Mouse (Mus musculus): ENCODE measurements around the gene Cadps.

Cadps gene

GRCm38 (mm10) chr14:12730979-12731378, 91.9 kb downstream of the Cadps start:
- DNase-seq (ENCODE audit: low read depth, low spot score), result no peak

- no peak for DNase-seq (ENCODE audit: low read depth, low spot score)
Measured at GRCm38 (mm10) chr14:12722452-12723194, 100.3 kb downstream of the Cadps start.

GRCm38 (mm10) chr14:12718766-12719165, 104.1 kb downstream of the Cadps start:
- no peak for DNase-seq (ENCODE audit: low read depth, low spot score)

- no peak for DNase-seq (ENCODE audit: low read depth, low spot score)
Measured at GRCm38 (mm10) chr14:12715906-12716659, 106.8 kb downstream of the Cadps start.

GRCm38 (mm10) chr14:12707395-12707794, 115.5 kb downstream of the Cadps start:
- DNase-seq (ENCODE audit: low read depth, low spot score), result no peak

- DNase-seq (ENCODE audit: low read depth, low spot score), result no peak
Measured at GRCm38 (mm10) chr14:12704461-12704860, 118.4 kb downstream of the Cadps start.

- no peak for DNase-seq (ENCODE audit: low read depth, low spot score)
Measured at GRCm38 (mm10) chr14:12690201-12690600, 132.7 kb downstream of the Cadps start.

GRCm38 (mm10) chr14:12685015-12685414, 137.9 kb downstream of the Cadps start:
- DNase-seq (ENCODE audit: low read depth, low spot score), result no peak

- no peak for DNase-seq (ENCODE audit: low read depth, low spot score)
Measured at GRCm38 (mm10) chr14:12680819-12681638, 141.8 kb downstream of the Cadps start.

- DNase-seq (ENCODE audit: low read depth, low spot score), result no peak
Measured at GRCm38 (mm10) chr14:12661430-12661829, 161.4 kb downstream of the Cadps start.

- DNase-seq (ENCODE audit: low read depth, low spot score), result no peak
Measured at GRCm38 (mm10) chr14:12657351-12657750, 165.5 kb downstream of the Cadps start.

- no peak for DNase-seq (ENCODE audit: low read depth, low spot score)
Measured at GRCm38 (mm10) chr14:12642868-12643512, 179.9 kb downstream of the Cadps start.

GRCm38 (mm10) chr14:12638762-12639161, 184.1 kb downstream of the Cadps start:
- no peak for DNase-seq (ENCODE audit: low read depth, low spot score)

- no peak for DNase-seq (ENCODE audit: low read depth, low spot score)
Measured at GRCm38 (mm10) chr14:12637121-12637754, 185.6 kb downstream of the Cadps start.

GRCm38 (mm10) chr14:12624256-12625130, 198.4 kb downstream of the Cadps start:
- DNase-seq (ENCODE audit: low read depth, low spot score), result no peak

- DNase-seq (ENCODE audit: low read depth, low spot score), result no peak
Measured at GRCm38 (mm10) chr14:12607025-12607424, 215.9 kb downstream of the Cadps start.

GRCm38 (mm10) chr14:12606202-12606601, 216.7 kb downstream of the Cadps start:
- no peak for DNase-seq (ENCODE audit: low read depth, low spot score)

GRCm38 (mm10) chr14:12602080-12602479, 220.8 kb downstream of the Cadps start:
- DNase-seq (ENCODE audit: low read depth, low spot score), result no peak

GRCm38 (mm10) chr14:12595326-12595725, 227.6 kb downstream of the Cadps start:
- no peak for DNase-seq (ENCODE audit: low read depth, low spot score)

GRCm38 (mm10) chr14:12592472-12593075, 230.3 kb downstream of the Cadps start:
- DNase-seq (ENCODE audit: low read depth, low spot score), result no peak

Measured in retina, adult 2 months (tissue).